Mouse (Mus musculus) CD4-positive, CD25-positive, alpha-beta regulatory T cell, adult 4 months (primary cell): Measurements from ENCODE around the gene Zfp119b. TPM values are rescaled to one million over a fixed set of nuclear protein-coding genes. Genes with fewer than 3 reads are reported as not detected.

Source experiments
- ATAC-seq: one replicate; pipeline ENCODE4 v1.8.0; 2017
- polyA plus RNA-seq, 2 experiments: library from polyadenylated mRNA; unstranded; fragments of 100-300 nt; shearing (Covaris generic); gene quantifications; one replicate each; pipeline ENCODE4 v1.2.1; 2017

Gene Zfp119b
- polyA plus RNA-seq, 2 experiments from 2014 or later, result 14.3 to 16.2 TPM

GRCm38 (mm10) chr17:55957168-55957567 lies 7.9 kb upstream of the Zfp119b start:
- no peak for ATAC-seq

DNA sequence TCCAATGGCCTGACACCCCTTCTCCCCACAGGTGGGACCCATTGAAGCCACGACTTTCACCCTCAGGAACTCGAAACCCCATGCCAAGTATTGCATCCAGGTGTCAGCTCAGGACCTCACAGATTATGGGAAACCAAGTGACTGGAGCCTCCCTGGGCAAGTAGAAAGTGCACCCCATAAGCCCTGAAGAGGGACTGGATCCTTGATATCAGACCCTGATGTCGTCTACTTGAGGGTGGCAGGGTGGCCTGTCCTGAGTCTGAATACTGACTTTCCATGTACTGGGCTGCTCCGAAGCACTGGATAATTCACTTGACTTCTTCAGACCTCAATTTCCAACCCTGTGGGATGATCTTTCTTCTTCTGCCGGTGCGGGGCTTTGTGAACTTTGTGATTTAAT lies 7.3 kb upstream of the Zfp119b start:
- no peak for ATAC-seq

DNA sequence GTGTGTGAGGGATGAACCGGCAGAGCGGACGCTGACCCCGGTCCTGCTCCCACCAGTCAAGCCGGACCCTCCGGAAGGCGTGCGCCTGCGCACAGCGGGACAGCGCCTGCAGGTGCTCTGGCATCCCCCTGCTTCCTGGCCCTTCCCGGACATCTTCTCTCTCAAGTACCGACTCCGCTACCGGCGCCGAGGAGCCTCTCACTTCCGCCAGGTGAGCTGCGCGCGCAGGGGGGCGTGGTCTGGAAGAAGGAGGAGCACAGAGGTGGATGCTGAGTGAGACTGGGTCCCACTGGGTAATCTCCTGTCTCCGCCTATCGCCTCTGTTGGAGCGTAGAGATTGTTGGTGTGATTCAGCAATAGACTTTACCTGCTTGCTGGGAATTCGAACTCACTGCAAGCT lies 6.8 kb upstream of the Zfp119b start:
- ATAC-seq, result no peak

- ATAC-seq, result no peak
Observed at GRCm38 (mm10) chr17:55954229-55954628, 4.9 kb upstream of the Zfp119b start.

DNA sequence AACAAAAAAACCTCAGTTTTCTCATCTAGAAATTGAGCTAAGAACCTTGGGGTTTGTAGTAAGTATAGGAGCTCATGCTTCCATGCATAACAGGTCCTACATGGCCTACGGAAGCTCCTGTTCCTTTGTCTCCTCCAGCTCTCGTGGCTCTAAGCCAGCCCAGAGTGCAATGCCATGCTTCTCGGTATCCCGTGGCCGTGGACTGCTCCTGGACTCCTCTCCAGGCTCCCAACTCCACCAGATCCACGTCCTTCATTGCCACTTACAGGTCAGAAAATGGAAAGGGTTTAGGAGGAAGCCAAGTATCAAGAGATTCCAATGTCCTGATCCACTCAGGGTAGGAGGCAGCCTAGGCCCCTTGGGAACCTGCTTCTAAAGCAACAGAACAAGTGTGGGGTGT lies 4.5 kb upstream of the Zfp119b start:
- ATAC-seq, result no peak

DNA sequence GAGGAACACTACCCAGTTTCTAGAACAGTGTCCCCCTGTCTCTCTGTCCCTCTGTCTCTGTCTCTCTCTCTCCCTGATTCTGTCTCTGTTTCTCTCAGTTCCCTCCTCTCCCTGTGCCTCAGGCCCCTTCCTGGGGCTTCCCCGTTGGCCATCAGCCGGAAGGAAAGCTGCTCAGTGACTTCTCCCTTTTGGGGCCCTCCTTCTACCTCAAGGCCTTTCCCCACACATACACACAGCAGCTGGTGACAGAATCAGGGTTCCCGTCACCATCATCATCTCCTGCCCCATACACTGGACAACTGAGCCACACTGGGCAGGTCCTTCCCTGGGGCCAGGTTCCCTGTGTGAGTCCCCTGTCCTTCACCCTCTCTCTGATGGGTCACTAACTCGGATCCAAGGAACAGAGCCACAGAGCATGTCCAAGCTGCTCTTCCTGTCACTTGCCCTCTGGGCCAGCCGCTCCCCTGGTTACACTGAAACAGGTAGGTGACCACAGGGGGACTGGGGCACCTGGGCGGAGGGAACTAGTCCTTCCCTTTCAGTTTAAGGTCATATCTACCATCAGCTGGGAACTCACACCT lies 3.2 kb upstream of the Zfp119b start, which contains the start of gene Ebi3:
TSS of gene Ebi3 (plus strand) at position 194 of the 581 bp plus-strand sequence.
- ATAC-seq, result peak; percentile 64

GRCm38 (mm10) chr17:55952041-55952440 lies 2.7 kb upstream of the Zfp119b start:
- ATAC-seq, result no peak

DNA sequence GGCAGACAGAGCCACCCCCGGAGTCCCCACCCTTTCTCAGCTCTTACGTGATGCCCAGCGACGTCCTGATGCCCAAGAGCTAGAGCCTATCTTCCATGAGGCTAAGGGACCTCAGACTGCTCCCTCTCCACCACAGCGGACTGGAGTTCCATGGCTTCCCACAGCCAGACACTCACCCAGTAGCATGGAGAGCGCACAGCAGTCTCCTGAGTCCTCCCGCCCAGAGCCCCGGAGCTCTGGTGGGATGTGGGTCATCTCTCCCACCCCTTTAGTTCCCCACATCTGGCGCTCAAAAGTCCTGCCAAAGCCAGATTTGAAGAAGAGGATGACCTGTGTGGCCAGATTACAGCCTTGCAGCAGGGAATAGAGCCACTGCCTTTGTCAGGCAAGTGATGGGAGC lies 1.3 kb upstream of the Zfp119b start:
- ATAC-seq, result no peak

- no peak for ATAC-seq
Observed at GRCm38 (mm10) chr17:55948647-55949046, 653 bp downstream of the Zfp119b start.

DNA sequence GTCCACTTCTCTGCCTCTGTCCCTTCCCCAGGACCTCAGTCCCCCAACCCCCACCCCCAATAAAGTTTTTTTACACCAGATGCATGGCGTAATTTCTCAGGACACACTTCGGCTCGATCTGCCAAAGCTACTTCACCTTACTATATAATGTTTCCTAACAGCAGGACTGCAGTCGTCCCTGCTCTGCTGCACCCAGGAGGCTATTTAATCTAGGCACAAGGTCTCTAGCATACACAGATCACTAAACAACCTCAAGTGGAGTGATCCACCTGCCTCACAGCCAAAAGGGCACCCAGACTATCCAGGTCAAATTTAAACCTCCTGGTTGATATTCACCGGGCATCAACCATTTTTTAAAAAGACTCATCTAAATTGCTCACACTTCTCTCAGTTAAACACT lies 3.6 kb downstream of the Zfp119b start:
- ATAC-seq, result no peak

GRCm38 (mm10) chr17:55944866-55945682 lies 4.2 kb downstream of the Zfp119b start:
- ATAC-seq, result peak; percentile 95

GRCm38 (mm10) chr17:55944387-55944865 lies 4.9 kb downstream of the Zfp119b start:
- peak; percentile 0 for ATAC-seq

DNA sequence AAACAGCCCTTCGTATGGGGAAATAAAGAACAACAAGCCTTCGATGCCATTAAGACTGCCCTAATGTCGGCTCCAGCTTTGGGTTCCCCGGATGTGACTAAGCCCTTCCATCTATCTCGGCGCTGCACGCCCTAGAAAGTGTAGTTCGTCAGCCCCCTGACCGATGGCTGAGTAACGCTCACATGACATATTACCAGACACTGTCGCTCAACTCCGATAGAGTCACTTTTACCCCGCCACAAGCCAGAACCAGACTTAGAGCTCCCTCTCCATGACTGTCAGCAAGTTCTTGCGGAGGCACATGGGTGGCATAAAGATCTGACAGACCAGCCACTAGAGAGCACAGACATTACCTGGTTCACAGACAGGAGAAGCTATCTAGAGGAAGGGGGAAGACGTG lies 16.1 kb downstream of the Zfp119b start:
- no peak for ATAC-seq

- ATAC-seq, result no peak
Observed at GRCm38 (mm10) chr17:55932635-55933034, 16.7 kb downstream of the Zfp119b start.

DNA sequence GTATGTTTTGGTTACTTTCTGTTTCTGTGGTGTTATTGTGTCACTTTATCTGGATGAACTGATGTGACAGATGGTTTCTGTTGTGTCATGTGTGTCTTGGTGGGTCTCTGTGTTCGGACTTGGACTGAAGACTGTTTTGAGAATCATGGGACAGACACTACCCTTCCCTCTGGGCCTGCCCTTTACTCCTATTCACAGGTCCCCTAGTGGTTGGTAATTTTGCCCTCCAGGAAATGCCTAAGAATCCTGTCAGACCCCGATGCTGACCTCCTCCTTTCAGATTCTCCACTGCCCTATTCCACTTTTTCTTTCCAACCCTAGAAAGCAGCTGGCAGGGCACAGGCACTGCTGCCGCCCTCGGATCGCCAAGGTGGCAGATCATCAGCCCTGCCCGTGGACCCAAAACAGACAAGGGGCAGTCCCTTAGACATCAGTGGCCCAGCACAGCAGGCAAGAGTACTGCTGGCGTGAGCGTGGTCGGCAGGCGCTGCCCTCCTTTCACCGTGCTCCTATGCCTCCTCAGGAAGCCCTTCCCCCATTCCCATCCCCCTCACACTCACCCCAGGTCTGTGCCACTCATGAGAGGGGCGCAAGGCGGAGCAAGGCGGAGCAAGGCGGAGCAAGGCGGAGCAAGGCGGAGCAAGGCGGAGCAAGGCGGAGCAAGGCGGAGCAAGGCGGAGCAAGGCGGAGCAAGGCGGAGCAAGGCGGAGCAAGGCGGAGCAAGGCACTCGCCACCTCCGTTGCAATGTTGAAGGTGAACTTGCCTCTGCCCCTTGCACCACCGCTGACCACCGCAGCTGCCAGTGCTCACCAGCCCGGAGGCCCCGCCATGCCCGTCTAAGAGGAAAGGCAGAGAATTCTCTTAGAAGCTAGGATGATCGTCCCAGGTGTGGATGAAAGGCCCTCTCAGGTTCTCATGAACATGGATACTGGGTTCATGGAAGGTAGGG lies 17.5 kb downstream of the Zfp119b start:
- ATAC-seq, result peak; percentile 82

GRCm38 (mm10) chr17:55906669-55907068 lies 42.6 kb downstream of the Zfp119b start:
- no peak for ATAC-seq

DNA sequence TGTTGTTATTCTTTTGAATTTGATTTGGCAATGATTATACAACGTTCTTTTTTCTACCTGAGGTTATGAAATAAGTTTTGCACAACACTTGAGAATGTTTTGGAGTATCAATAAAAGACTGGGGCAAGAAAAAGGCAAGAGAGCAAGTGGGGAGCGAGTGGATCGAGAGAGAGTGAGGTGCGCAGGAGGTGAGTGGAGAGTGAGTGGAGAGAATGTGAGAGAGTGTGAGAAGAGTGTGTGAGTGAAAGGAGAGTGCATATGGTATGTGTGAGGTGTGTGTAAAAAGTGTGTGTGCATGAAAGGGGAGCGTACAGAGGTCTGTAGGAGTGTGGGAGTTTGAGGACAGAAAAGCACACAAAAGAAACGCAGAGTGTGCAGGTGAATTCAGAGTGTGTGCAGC lies 45.2 kb downstream of the Zfp119b start:
- no peak for ATAC-seq

- no peak for ATAC-seq
Observed at GRCm38 (mm10) chr17:55903687-55904086, 45.6 kb downstream of the Zfp119b start.

GRCm38 (mm10) chr17:55903087-55903486 lies 46.2 kb downstream of the Zfp119b start:
- no peak for ATAC-seq

DNA sequence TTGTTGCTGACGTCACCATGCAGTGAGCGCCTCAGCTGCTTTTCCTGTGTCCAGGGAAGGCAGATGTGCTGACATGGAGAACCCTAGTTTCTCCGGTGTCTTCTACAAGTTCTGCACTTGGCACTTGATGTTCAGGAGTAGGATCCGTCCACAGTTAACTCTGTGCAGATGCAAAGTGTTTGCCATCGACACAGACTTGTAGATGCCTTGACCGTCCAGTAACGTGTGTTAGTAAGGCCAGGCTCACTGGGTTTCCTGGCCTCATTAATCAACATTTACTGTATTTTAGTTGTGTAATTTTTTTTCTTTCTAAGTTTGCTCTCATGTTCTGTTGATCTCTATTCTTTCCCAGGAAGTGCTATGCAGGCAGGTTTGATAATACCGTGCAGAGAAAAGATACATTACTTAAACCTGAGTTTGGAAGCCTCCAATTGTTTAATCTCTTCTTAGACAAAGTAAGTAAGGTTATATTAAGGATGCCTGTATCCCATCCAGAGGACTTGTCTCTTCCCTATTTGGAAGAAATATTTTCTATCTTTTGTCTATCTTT lies 56.8 kb downstream of the Zfp119b start:
- peak; percentile 7 for ATAC-seq
